In the genomic region with DNA sequence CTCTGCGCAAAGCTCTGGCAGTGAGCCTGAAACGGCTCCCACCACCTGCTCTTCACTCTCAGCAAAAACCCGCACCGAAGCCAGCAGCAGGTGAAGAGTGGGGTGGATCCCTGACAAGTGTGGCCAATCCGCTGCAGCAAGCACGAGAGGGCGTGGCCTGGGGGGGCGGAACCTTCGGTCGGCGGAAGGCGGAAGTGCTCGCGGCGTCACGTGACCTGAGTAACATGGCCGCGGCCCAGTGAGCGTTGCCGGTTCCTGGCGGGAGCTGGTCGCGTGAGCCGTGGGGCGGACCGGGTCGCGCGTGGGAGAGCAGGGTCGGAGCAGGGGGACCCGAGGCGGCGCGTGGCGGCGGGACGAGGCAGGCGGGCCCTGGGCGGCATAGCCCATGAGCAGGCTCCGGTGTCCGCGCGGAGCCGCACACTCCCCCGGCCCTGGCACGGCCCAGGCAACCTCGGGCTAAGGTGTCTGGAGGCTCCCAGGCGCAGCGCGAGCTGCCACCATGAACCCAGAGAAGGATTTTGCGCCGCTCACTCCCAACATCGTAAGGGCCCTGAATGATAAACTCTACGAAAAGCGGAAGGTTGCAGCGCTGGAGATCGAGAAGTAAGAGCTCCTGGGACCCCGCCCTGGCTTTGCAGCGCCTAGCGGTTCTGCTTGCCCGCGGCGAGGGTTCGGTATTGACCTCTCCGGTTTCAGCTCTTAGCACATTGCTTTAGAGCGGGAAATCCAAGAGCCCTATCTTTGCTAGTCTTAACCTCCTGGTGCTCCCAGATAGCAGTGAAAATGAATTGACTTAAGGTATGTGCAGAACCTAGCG, we compare ENCODE assay signal across 8 mouse cellular contexts. TPM values are rescaled to one million over a fixed set of nuclear protein-coding genes. Genes with fewer than 3 reads are reported as not detected.
DNase-seq lines count a peak whose midpoint lies in the region; ATAC-seq lines count a peak whose summit lies in the region.

Vac14 (plus strand) TSS at position 195 of the 817 bp plus-strand sequence.

- peaks cover 7 to 18% of the 10 kb centered on the region in 2 experiments for H3K4me1 ChIP-seq in heart, embryonic 14.5 days (ENCODE audit: control insufficient read depth in 2 of 2, insufficient read depth in 2 of 2, low read length in 2 of 2)
- peaks cover 38% of the 10 kb centered on the region for H3K4me1 ChIP-seq in liver, embryonic 13.5 days (replicated peaks)
- peaks cover 16% of the 10 kb centered on the region for H3K4me1 ChIP-seq in stomach, embryonic 16.5 days (ENCODE audit: control insufficient read depth, insufficient read depth, low read length)

- ATAC-seq in CD4-positive, CD25-positive, alpha-beta regulatory T cell, adult 4 months, result peak; percentile 99
- ATAC-seq in heart, embryonic 14.5 days (ENCODE audit: insufficient number of reproducible peaks, insufficient read depth, low FRiP score, low read depth), result peak; percentile 91
- peak; percentile 93 for ATAC-seq in liver, embryonic 13.5 days (ENCODE audit: low read depth)
- peak; percentile 98 for ATAC-seq in stomach, embryonic 16.5 days (ENCODE audit: insufficient read depth, low FRiP score)

- H3K9me3 ChIP-seq in heart, embryonic 14.5 days (ENCODE audit: control insufficient read depth, low read length), result no peaks in the 10 kb centered on the region
- no peaks in the 10 kb centered on the region for H3K9me3 ChIP-seq in liver, embryonic 13.5 days (replicated peaks)
- no peaks in the 10 kb centered on the region for H3K9me3 ChIP-seq in stomach, embryonic 16.5 days (replicated peaks; ENCODE audit: control insufficient read depth, low read length)

- H3K9ac ChIP-seq in heart, embryonic 14.5 days (ENCODE audit: low read length), result peak within 1 kb of the TSS; percentile 86
- peak within 1 kb of the TSS; percentile 87 for H3K9ac ChIP-seq in liver, embryonic 13.5 days
- H3K9ac ChIP-seq in stomach, embryonic 16.5 days (ENCODE audit: low read length), result peak within 1 kb of the TSS; percentile 80

- peak within 1 kb of the TSS; percentile 92 for H3K4me2 ChIP-seq in heart, embryonic 14.5 days (ENCODE audit: low read length)
- H3K4me2 ChIP-seq in liver, embryonic 13.5 days, result peak within 1 kb of the TSS; percentile 90
- H3K4me2 ChIP-seq in stomach, embryonic 16.5 days (ENCODE audit: low read depth, low read length), result peak within 1 kb of the TSS; percentile 92

- H3K4me3 ChIP-seq in heart, embryonic 14.5 days (ENCODE audit: control insufficient read depth in 1 of 2, insufficient read depth in 1 of 2, low read depth in 1 of 2, low read length in 2 of 2), result peak within 1 kb of the TSS; percentile 84 to 94
- peak within 1 kb of the TSS; percentile 96 for H3K4me3 ChIP-seq in liver, embryonic 13.5 days (replicated peaks)
- H3K4me3 ChIP-seq in stomach, embryonic 16.5 days (replicated peaks; ENCODE audit: low read length), result peak within 1 kb of the TSS; percentile 95

- no peaks in the 10 kb centered on the region for H3K36me3 ChIP-seq in heart, embryonic 14.5 days (ENCODE audit: control insufficient read depth, insufficient read depth, low read length)
- no peaks in the 10 kb centered on the region for H3K36me3 ChIP-seq in liver, embryonic 13.5 days
- no peaks in the 10 kb centered on the region for H3K36me3 ChIP-seq in stomach, embryonic 16.5 days (ENCODE audit: control insufficient read depth, insufficient read depth, low read length)

- 0 out of 4 replicates have a peak within 1 kb of the TSS, but pooled peaks of 1 of the 2 experiments have one; percentile 27 for H3K27ac ChIP-seq in heart, embryonic 14.5 days (replicated peaks in 1 of 2; ENCODE audit: control insufficient read depth in 1 of 2, insufficient read depth in 1 of 2, low read depth in 2 of 2, low read length in 2 of 2)
- H3K27ac ChIP-seq in liver, embryonic 13.5 days, result peak within 1 kb of the TSS; percentile 74
- H3K27ac ChIP-seq in stomach, embryonic 16.5 days (ENCODE audit: low read length), result 0 out of 2 replicates have a peak within 1 kb of the TSS, but pooled peaks have one; percentile 16

- under 1% methylated on average over 67 of the region's 67 CpGs for WGBS in heart, embryonic 14.5 days
- WGBS in liver, embryonic 13.5 days (ENCODE audit: insufficient replicate concordance), result under 1% methylated on average over 67 of the region's 67 CpGs
- WGBS in stomach, embryonic 16.5 days, result under 1% methylated on average over 67 of the region's 67 CpGs

- peak; percentile 94 for DNase-seq in c-Kit-negative CD71-positive TER-119-positive erythroid progenitor cells, embryonic 14.5 days (ENCODE audit: low read depth, low spot score)
- peak; percentile 72 for DNase-seq in fibroblast of lung, adult 2 months (ENCODE audit: low read depth)
- DNase-seq in kidney, postnatal 14 days, result peak; percentile 98
- peak; percentile 98 for DNase-seq in liver, embryonic 13.5 days
- peak; percentile 98 for DNase-seq in neural tube, embryonic 10.5 days (ENCODE audit: extremely low spot score, low spot score)

- H3K27me3 ChIP-seq in heart, embryonic 14.5 days (ENCODE audit: control insufficient read depth, insufficient read depth, low read length), result no peaks in the 10 kb centered on the region; the same call in 1 of the 2 replicates
- 0 out of 2 replicates have a peak, but pooled peaks cover 5% of the 10 kb centered on the region for H3K27me3 ChIP-seq in liver, embryonic 13.5 days
- no peaks in the 10 kb centered on the region for H3K27me3 ChIP-seq in stomach, embryonic 16.5 days (ENCODE audit: control insufficient read depth, insufficient read depth, low read length)

RNA-seq across cellular contexts. Expression of gene Vac14, which starts in this region (rescaled TPM):
- polyA plus RNA-seq in CD4-positive, CD25-positive, alpha-beta regulatory T cell, adult 4 months (2017; shearing (Covaris generic)), result 1 to 10 TPM; 4.1 to 7.0 TPM
- 17.4 and 19.6 TPM in 2 replicates for polyA plus RNA-seq in heart, embryonic 14.5 days (2014; fragmentation: Nextera tagmentation; extraction: Ambion mirVana)
- polyA plus RNA-seq in liver, embryonic 13.5 days (2015; fragmentation: Nextera tagmentation; extraction: Ambion mirVana), result 14.6 and 17.2 TPM in 2 replicates
- 12.3 and 14.0 TPM in 2 replicates for polyA plus RNA-seq in stomach, embryonic 16.5 days (2015; fragmentation: Nextera tagmentation; extraction: Ambion mirVana)
